Mouse (Mus musculus): ENCODE measurements at regions not wholly inside any gene's neighbourhood (a gene's known extent, or its start where the extent isn't known, plus 50 kb on each side); places are given as distances from the start of the nearest gene placed in this dataset.

DNA sequence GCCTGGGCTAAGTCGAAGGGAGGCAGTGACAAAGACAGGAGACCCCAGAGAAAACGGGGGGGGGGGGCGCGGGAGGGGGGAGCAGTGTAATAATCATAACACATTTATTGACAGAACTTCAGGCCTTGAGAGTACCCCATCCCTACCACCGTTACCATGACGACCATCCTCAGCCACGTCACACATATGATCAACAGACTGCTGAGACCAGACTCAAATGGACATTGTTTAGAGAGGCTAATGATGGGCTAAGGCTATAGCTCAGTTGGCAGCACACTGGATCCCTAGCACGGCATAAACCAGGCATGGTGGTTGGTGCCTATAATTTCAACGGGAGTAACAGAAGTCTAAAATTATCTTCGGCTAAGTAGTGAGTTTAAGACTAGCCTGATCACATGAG lies 565.8 kb upstream of the Adam5 start:
- no peak for DNase-seq (ENCODE audit: low spot score)

DNA sequence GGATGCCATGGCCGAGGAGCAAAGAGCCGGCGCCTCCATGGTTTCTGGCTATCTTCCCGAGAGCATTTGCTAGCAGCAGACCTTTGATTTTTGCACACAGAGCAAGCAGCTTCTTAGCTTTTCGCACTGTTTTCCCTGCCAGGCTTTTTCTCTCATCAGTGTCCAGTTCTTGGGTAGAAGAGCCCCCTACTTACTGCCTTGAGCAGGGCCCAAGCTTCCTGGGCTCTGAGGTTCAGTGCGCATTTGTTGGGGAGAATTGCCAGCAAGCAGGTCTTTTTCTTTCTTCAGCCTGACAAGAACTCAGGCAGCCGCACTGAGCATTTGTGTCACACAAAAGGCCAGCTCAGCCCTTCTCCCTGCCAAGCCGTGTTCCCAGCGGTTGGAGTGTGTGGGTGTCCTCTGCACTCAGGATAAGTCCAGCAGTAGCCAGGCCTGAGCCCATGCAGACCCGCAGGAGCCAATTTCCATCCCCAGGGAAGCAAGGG lies 565.2 kb upstream of the Adam5 start:
- peak; percentile 25 for DNase-seq (ENCODE audit: low spot score)

DNA sequence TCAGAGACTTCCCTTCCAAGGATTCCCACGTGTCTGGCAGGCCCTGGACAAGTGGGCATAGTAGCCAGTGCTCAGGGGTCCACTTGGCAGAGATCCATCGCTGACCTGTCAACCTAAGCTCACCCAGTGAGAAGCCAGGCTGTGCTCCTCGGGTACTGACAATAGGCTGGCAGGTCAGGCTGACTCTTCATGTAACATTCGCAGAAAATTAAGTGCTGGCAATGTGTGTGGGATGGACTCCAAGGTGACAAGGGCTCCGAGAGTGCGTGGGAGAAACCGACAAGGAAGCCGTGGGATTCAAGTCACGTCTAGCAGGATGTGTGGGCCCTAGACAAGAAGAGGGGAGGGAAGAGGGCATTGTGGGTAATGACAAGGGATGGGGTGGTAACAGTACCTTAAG lies 564.6 kb upstream of the Adam5 start:
- DNase-seq (ENCODE audit: low spot score): no peak

DNA sequence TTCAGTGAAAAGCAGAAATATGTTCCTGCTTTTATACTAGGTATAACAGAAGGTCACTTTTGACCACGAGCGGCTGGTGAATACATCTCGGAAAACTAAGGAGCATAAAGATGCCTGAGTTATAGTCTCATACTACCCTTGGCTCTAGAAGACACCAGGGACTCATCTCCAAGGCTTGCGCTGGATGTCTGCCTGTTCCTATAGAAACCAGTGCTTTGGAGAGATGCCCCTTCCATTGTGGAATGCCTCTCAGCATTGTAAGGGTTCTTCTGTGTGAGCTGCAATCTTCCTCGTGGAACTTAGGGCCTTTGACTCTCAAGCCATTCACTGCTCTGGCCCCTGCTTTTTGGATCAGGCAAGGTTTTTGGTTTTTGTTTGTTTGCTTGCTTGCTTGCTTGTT lies 561.0 kb upstream of the Adam5 start:
- no peak for DNase-seq (ENCODE audit: low spot score)

DNA sequence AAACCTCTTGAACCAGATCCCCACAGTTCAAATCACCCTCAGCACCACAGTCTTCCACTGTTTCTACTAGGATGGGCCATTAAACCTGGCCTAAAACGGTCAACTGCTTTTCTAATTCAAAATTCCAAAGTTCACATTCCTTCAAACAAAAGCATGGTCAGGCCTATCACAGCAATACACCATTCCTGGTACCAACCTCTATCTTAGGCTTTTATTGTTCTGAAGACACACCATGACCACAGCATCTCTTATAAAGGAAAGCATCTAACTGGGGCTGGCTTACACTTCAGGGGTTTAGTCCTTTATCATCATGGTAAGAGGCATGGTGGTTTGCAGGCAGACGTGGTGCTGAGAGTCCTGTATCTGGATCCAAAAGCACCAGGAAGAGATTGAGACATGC lies 560.4 kb upstream of the Adam5 start:
- no peak for DNase-seq (ENCODE audit: low spot score)

DNA sequence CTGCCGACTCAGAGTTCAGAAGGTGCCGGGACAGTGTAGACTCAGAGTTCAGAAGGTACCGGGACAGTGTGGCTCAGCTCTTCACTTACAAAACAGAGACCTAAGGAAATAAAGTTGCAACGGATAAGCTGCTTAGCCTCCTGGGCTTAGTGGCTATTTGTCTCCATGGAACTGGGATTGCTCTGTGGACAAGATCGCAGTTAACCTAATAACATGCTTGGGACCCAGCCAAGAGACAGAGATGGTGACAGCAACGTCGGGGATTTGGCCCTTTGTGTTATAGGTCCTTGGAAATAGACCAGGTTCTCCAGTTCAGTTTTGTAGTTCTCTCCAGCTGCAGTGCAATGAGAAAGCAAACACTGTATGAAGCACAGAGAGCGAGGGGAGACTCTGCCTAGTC lies 549.1 kb upstream of the Adam5 start:
- DNase-seq (ENCODE audit: low spot score): no peak

DNA sequence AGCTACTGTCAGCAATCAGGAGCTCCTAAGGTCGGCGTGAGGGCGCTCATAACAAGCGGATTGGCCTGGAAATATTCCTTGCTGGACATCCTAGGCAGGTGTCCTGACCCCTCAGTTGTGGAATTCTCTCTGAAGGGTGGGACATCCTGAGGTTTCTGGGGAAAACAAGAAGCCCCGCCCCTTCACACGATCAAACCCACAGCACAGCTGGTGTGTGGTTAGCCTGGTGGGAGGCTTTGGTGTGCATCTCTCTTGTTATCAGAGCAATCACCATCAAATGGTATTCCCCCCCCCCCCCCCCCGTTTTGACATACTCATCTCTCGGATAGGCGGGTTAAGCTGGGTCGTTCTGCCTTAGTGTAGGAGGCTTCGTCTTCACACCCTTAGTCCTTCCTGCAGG lies 546.8 kb upstream of the Adam5 start:
- DNase-seq (ENCODE audit: low spot score): no peak

DNA sequence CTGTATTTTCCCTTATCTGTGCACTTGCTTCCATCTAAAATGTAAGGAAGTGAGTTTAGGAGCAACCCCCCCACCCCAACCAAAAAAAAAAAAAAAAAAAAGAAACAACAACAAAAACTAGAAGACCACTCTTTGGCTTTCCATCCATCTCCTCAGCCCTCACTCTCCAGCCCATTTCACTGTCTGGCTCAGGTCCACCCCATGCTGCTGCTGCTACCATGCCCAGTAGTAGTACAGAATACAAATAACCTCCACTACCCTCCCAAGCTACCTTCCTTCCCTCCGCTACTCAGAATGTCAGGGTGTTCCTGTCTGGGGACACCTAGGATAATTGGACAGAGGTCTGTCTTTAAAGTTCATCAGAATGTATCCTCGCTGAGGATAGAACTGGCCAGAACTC lies 545.2 kb upstream of the Adam5 start:
- DNase-seq (ENCODE audit: low spot score): no peak

DNA sequence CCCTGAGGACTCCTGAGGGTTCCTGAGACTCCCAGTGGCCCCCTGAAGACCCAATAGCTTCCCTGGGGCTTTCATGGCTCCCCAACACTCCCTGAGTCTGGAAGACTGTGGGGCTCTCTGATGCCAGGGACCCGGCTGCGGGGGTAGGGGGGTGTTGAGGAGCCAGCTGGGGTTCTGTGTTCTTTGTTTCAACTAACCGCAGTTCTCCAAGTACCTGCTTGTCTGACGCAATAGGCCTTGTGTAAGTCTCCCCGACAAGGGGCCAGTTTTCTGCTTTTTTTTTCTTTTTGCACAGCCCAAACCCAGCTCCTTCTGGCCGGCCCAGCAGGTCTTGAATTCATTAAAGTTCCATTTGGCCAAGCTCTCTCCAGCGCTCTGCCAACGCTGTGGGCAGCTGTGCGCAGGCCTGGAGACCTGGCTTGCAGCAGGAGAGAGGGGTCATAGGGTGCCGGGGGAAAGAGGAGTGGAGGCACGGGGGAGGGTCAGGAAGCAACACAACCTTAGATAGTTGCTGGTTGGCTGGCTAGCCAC lies 544.5 kb upstream of the Adam5 start:
- DNase-seq (ENCODE audit: low spot score): no peak

DNA sequence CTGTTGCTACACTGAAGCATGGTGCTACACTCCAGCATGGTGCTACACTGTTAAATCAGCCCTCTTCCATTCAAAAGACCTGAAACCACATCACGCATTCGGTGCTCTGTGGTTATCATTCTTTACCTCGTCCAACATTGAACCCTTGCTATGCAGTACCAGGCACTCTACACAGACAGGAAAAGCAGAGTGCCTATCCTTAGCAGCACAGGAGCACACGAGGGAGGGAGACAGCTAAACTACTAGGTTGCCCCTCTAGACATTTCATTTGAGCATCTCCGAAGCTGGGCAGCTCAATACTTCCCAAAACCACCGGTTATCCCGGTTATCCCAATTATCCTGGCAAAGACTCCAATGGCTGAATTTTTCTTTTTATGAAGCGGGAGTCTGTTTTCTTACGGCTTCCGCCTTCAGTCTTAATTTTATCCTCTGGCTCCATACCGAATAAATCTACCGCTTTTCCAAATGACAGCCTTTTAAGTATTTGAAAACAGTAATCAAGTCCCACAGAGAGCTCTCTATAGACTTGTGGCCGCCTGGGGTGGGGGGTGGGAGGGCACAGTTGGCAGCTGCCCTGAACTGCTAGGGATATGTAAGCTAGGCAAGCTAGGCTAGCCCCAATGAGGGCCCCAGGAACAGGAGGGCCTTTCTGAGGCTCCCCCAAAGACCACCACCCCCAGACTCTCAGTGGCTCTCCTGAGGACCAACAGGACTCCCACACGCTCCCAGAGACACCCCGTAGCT lies 543.8 kb upstream of the Adam5 start:
- DNase-seq (ENCODE audit: low spot score): no peak

DNA sequence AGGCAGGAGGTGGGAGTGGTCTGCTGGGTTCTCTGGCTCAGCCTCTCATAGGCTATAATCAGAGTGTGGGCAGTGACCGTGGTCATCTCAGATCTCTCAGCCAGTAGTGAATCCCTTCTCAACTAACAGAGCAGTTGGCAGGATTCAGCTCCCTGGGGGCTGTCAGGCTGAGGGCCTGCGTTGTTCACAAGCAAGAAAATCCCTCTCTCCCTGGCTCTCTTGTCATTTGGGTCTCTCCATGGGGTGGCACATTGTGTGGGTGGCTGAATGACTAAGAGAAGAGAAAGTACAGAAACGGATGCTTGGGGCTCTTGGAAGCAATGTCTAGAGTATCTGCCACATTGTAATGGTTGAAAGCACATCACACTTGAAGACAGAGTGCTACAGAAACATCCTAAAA lies 542.0 kb upstream of the Adam5 start:
- no peak for DNase-seq (ENCODE audit: low spot score)

DNA sequence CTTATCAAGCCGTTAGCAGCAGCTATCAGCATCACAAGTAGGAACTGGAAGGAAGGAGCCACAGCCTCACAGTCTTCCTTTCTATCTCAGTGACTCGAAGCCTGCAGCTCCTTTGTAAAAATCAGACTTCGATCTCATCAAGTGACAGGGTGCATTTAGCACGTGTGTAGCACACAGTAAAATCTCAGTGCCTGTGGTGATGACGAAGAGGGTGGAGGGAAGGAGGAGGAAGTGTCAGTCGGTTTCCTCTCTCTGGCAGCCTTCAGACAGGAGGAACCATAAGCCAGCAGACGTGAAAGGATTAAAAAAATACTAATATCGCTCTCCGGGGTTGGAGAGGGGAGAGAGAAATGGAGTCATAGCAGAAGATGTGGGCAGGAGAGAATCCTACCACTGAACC lies 538.5 kb upstream of the Adam5 start:
- DNase-seq (ENCODE audit: low spot score): no peak

DNA sequence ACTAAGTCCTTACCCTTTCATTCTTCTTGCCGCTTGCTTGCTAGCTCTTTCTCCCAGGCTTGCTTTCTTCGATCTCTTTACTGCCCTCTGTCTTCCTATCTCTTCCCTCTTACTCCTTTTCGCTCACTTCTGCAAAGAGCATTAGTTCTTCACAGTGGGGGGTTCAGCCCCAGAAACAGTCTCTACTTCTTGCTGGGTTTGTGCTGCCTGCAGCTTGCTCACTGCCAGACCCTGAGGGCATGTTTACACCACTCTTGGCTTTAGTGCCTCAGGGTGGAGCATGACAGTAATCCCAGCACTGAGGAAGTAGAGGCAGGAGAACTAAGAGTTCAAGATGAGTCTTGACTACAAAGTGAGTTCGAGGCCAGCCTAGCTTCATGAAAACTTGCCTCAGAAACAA lies 538.0 kb upstream of the Adam5 start:
- DNase-seq (ENCODE audit: low spot score): no peak

DNA sequence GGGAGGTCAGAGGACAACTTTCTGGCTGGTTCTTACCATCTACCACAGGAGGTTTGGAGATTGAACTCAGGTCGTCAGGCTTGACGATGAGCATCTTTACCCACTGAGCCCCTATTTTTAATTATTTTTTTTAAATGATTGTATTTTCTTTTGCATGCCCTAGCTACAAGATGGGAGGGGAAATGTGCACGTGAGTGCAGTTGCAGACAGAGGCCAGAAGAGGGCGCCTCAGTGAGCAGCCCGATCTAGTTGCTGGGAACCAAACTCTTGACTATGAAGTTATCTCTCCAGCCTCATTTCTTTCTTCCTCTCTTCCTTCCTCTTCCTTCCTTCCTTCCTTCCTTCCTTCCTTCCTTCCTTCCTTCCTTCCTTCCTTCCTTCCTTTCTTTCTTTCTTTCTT lies 537.3 kb upstream of the Adam5 start:
- DNase-seq (ENCODE audit: low spot score): no peak

DNA sequence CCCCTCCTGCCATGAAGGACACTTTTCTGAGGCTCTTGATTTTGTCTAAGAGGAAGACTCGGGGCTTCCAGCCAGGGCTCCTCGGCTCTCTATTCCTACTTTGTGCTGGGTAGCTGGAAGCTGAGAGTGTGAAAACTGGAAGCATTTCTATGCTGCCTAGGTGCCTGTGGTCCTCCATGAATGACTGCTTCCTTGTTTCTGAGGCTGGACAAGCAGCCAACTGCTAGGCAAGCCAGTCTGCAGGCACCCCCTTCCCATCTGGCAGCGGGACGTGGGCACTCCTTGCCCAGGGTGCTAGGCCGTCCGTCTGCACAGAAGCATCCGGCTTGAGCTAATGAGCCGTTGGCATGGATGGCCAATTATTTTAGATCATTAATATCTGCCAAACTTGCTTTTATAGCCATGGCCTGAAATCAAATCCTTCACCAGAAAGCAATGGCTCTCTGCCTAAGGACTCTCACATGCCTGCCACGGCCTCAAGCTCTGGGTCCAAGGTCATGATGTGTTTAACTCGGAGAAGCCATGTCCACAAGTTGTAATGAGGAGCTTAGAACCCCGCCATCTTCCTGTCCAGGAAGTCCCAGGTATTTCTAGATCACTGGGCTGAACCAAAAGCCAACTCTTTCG lies 534.5 kb upstream of the Adam5 start:
- DNase-seq (ENCODE audit: low spot score): no peak

DNA sequence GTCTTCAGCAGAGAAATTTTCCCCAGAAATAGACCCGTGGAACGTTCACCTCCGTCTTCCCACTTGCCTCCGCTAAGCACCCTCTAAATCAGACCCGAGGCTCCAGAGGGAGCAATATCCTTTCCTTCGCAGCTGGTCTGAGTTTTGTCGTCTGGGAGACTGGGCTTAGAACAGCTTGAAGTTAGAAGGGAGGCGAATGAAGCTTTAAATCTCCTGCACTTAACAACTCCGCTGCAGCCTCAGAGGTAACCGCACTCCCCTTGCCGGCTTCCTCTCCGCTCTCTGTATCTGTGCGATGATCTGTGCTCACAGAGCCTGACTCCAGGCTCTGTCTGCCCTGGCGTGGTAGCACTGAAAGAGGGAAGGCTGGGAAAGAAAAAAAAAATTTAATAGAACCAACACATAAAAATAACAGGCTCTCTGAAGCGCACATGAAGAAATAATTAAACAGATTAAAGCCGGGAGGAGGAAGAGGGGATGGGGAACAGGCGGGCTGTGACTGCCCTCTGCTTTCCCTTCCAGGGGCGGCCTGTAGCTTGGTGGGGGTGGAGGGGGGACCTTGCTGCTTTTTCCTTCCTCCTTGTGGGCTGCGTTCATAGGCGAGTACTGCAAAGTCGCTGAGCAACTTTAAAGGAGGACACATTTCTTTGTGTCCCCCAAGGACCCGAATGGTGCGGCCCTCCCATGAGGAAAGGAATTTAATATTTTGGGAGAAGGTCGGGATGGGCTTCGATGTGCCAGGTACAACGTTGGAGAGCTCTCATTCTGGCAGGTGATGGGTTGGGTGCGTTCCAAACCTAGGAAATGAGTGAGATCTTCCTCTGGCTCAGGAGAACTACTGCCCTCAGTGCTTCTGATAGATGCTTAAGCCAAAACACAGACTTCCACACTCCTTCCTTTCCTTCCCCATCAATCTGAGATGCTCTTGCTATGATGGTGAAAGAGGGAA lies 529.9 kb upstream of the Adam5 start:
- no peak for DNase-seq (ENCODE audit: low spot score)

DNA sequence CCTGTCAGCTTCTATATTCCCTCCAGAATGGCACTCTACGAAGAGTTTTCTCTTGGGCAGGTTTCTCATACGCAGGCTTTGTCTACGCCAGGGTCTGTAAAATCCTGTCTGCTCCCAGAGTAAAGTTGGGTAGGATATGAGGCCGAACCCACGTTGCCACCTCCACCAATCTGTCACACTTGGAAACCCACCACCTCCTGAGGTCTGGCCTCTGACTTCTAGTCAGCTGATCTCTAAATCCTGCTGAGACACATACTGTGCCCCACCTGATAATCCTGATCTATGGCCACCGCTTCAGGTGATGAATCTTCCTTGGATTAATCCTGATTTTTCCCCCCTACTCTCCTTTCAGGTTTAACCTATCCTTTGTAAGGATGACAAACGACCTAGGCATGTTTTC lies 529.2 kb upstream of the Adam5 start:
- DNase-seq (ENCODE audit: low spot score): no peak

DNA sequence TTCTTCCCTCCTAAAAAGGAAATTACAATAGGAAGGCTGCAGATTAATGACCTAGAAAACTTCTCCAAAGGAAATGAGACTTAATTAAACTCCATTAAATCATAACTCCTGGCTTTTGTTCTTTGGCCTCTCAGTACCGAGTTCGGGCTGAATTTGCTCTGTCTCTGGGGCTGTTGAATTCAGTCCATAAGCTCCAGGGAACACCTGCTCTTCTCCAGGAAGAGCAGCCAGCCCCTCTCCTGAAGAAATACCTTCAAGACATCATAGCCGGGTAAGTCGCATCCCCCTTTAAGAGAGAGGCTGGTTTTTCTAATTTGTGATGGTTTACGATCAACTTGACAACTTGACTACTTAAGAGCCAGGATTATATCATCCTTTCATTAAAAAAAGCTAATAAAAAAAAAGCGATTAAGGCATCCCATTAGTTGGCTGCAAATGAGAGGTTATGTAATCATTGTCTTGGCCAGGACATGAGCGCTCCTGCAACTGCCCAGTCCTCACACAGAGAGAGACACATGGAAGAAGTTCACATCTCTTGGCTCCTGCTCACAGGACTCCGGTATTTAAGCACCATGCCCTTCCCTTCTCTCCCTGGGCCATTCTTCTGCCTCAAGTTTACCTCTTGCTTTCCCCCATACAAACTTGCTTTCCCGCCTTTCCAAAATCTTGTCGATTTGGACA lies 524.0 kb upstream of the Adam5 start:
- no peak for DNase-seq (ENCODE audit: low spot score)

DNA sequence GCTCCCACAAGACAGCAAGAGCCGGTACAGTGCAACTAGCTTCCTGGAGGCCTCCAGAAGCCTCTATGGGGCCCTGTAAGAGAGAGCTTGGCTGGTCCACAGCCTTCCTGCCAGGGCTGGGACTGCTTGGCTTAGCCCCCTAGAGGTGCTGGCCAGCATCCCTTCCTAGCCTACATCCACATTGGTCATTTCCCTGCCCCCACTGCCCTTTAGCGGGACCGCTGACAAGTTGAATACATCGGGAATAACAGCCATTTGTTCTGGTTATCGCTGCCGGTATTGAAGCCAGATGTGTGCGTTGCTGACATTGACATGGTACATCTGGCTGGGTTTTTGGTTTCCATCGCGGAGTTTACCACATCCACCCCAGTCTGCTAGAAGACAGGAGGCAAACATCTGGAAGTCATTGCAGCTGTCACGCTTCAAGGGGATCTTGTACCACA lies 519.0 kb upstream of the Adam5 start:
- DNase-seq (ENCODE audit: low spot score): peak; percentile 68

DNA sequence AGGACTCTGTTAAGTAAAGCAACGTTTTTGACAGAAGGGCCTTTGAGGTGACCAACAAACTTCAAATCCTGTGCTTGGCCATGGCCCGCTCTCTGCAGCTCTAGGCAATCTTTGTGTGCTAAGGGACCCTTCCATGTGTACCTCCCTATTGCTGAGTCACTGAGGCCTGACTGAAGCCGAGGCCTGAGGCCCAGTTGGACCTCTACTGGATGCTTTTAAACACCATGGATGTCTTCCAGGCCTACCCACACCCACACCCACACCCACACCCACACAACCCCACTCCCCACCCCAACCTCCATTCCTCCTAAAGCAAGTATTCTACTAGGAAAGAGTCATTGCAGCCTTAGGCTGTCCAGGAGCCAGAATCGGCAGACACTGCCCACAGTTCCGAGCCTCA lies 518.3 kb upstream of the Adam5 start:
- no peak for DNase-seq (ENCODE audit: low spot score)

DNA sequence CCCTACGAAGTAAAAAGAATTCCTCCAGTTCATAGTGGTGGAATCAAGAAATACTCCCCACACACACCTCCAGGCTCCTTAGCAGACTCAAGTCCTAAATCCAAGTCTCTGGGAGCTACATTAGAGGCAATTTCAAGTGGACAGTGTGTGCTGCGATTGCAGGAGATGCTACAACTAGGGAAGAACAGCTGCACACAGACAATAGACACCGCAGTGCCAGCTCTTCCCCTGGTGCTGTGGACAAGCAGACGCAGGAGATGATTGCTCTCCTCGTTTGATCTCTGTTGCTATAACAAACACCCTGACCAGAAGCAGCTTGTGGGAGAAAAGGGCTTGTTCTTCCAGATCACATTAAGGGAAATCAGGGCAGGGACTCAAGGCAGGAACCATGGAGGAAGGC lies 517.1 kb upstream of the Adam5 start:
- DNase-seq (ENCODE audit: low spot score): no peak

DNA sequence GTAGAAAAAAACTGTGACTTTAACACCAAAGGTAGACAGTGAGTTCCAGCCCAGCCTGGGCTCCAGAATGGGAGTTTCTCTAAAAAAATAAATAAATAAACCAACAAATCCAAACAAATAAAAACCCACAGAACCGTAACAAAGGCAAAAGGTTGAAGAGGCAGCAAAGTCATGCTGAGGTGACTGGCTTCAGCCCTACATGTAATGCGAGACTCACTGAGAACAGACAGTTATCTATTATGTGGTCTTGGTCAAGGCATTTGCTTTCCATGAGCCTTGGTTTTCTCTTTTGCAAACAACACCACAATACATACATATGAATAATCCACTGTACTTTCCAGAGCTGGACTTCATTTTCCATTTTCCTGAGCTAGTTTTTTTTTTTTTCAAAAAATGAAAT lies 516.6 kb upstream of the Adam5 start:
- DNase-seq (ENCODE audit: low spot score): no peak
